Mouse (Mus musculus): Measurements from ENCODE around the gene Slc22a23. TPM values are rescaled to one million over a fixed set of nuclear protein-coding genes. Genes with fewer than 3 reads are reported as not detected.

Gene Slc22a23
- polyA plus RNA-seq, 1 experiment from 2014 or later: 3.6 TPM

- no peaks in the 10 kb centered on the region for H3K4me1 ChIP-seq (ENCODE audit: control insufficient read depth, insufficient read depth, low read length)
- ATAC-seq (ENCODE audit: insufficient read depth, low FRiP score): no peak
- H3K36me3 ChIP-seq (ENCODE audit: control insufficient read depth, insufficient read depth, low read length): no peaks in the 10 kb centered on the region
- H3K4me2 ChIP-seq (ENCODE audit: low read depth, low read length): no peak overlapping the region
- H3K4me3 ChIP-seq (replicated peaks; ENCODE audit: low read length): no peak overlapping the region
- no peak overlapping the region for H3K9ac ChIP-seq (ENCODE audit: low read length)
- 80% methylated on average over 6 of the region's 6 CpGs for WGBS
- no peak overlapping the region for H3K27ac ChIP-seq (ENCODE audit: low read length)
- no peaks in the 10 kb centered on the region for H3K9me3 ChIP-seq (replicated peaks; ENCODE audit: control insufficient read depth, low read length)
- H3K27me3 ChIP-seq (ENCODE audit: control insufficient read depth, insufficient read depth, low read length): no peaks in the 10 kb centered on the region
These were observed 63.6 kb downstream of the Slc22a23 start for GRCm38 (mm10) chr13:34281360-34281759.

GRCm38 (mm10) chr13:34278759-34279270 lies 66.2 kb downstream of the Slc22a23 start:
- H3K4me2 ChIP-seq (ENCODE audit: low read depth, low read length): no peak overlapping the region
- no peak; the same call in 1 of the 2 replicates for ATAC-seq (ENCODE audit: insufficient read depth, low FRiP score)
- WGBS: 70% methylated on average over 5 of the region's 5 CpGs
- H3K27ac ChIP-seq (ENCODE audit: low read length): no peak overlapping the region
- no peak overlapping the region for H3K9ac ChIP-seq (ENCODE audit: low read length)
- no peaks in the 10 kb centered on the region for H3K36me3 ChIP-seq (ENCODE audit: control insufficient read depth, insufficient read depth, low read length)
- H3K4me1 ChIP-seq (ENCODE audit: control insufficient read depth, insufficient read depth, low read length): no peaks in the 10 kb centered on the region; the same call in 1 of the 2 replicates
- no peak overlapping the region for H3K4me3 ChIP-seq (replicated peaks; ENCODE audit: low read length)
- no peaks in the 10 kb centered on the region for H3K9me3 ChIP-seq (replicated peaks; ENCODE audit: control insufficient read depth, low read length)
- no peaks in the 10 kb centered on the region for H3K27me3 ChIP-seq (ENCODE audit: control insufficient read depth, insufficient read depth, low read length)

GRCm38 (mm10) chr13:34278288-34278701 lies 66.7 kb downstream of the Slc22a23 start:
- no peaks in the 10 kb centered on the region; the same call in 1 of the 2 replicates for H3K4me1 ChIP-seq (ENCODE audit: control insufficient read depth, insufficient read depth, low read length)
- no peaks in the 10 kb centered on the region for H3K9me3 ChIP-seq (replicated peaks; ENCODE audit: control insufficient read depth, low read length)
- ATAC-seq (ENCODE audit: insufficient read depth, low FRiP score): no peak
- H3K4me3 ChIP-seq (replicated peaks; ENCODE audit: low read length): no peak overlapping the region
- H3K4me2 ChIP-seq (ENCODE audit: low read depth, low read length): no peak overlapping the region
- no peaks in the 10 kb centered on the region for H3K36me3 ChIP-seq (ENCODE audit: control insufficient read depth, insufficient read depth, low read length)
- H3K27me3 ChIP-seq (ENCODE audit: control insufficient read depth, insufficient read depth, low read length): no peaks in the 10 kb centered on the region
- 52% methylated on average over 6 of the region's 6 CpGs for WGBS
- no peak overlapping the region for H3K27ac ChIP-seq (ENCODE audit: low read length)
- H3K9ac ChIP-seq (ENCODE audit: low read length): no peak overlapping the region

- no peaks in the 10 kb centered on the region for H3K27me3 ChIP-seq (ENCODE audit: control insufficient read depth, insufficient read depth, low read length)
- H3K9me3 ChIP-seq (replicated peaks; ENCODE audit: control insufficient read depth, low read length): no peaks in the 10 kb centered on the region
- no peak for ATAC-seq (ENCODE audit: insufficient read depth, low FRiP score)
- WGBS: 73% methylated on average over 2 of the region's 2 CpGs
- no peak overlapping the region for H3K9ac ChIP-seq (ENCODE audit: low read length)
- no peak overlapping the region for H3K4me3 ChIP-seq (replicated peaks; ENCODE audit: low read length)
- no peaks in the 10 kb centered on the region for H3K36me3 ChIP-seq (ENCODE audit: control insufficient read depth, insufficient read depth, low read length)
- H3K4me1 ChIP-seq (ENCODE audit: control insufficient read depth, insufficient read depth, low read length): no peaks in the 10 kb centered on the region; the same call in 1 of the 2 replicates
- no peak overlapping the region for H3K27ac ChIP-seq (ENCODE audit: low read length)
- no peak overlapping the region for H3K4me2 ChIP-seq (ENCODE audit: low read depth, low read length)
These were observed 67.4 kb downstream of the Slc22a23 start for GRCm38 (mm10) chr13:34277611-34278010.

- no peaks in the 10 kb centered on the region; the same call in 1 of the 2 replicates for H3K4me1 ChIP-seq (ENCODE audit: control insufficient read depth, insufficient read depth, low read length)
- 71% methylated on average over 3 of the region's 3 CpGs for WGBS
- no peak overlapping the region for H3K9ac ChIP-seq (ENCODE audit: low read length)
- ATAC-seq (ENCODE audit: insufficient read depth, low FRiP score): no peak
- no peaks in the 10 kb centered on the region for H3K36me3 ChIP-seq (ENCODE audit: control insufficient read depth, insufficient read depth, low read length)
- no peaks in the 10 kb centered on the region for H3K9me3 ChIP-seq (replicated peaks; ENCODE audit: control insufficient read depth, low read length)
- no peak overlapping the region for H3K4me2 ChIP-seq (ENCODE audit: low read depth, low read length)
- H3K4me3 ChIP-seq (replicated peaks; ENCODE audit: low read length): no peak overlapping the region
- no peak overlapping the region for H3K27ac ChIP-seq (ENCODE audit: low read length)
- H3K27me3 ChIP-seq (ENCODE audit: control insufficient read depth, insufficient read depth, low read length): no peaks in the 10 kb centered on the region
These were observed 68.0 kb downstream of the Slc22a23 start for GRCm38 (mm10) chr13:34277001-34277400.

GRCm38 (mm10) chr13:34274890-34275289 lies 70.1 kb downstream of the Slc22a23 start:
- Histone ChIP-seq H3K27ac (ENCODE audit: low read length) (no peak overlapping the region), H3K4me2 (ENCODE audit: low read depth, low read length) (no peak overlapping the region), H3K4me3 (replicated peaks; ENCODE audit: low read length) (no peak overlapping the region), H3K9me3 (replicated peaks; ENCODE audit: control insufficient read depth, low read length) (no peaks in the 10 kb centered on the region), H3K36me3 (ENCODE audit: control insufficient read depth, insufficient read depth, low read length) (no peaks in the 10 kb centered on the region), H3K9ac (ENCODE audit: low read length) (no peak overlapping the region), H3K4me1 (ENCODE audit: control insufficient read depth, insufficient read depth, low read length) (no peaks in the 10 kb centered on the region; the same call in 1 of the 2 replicates), H3K27me3 (ENCODE audit: control insufficient read depth, insufficient read depth, low read length) (no peaks in the 10 kb centered on the region)
- 81% methylated on average over 1 of the region's 1 CpGs for WGBS
- no peak for ATAC-seq (ENCODE audit: insufficient read depth, low FRiP score)

- Histone ChIP-seq H3K4me3 (replicated peaks; ENCODE audit: low read length) (no peak overlapping the region), H3K4me1 (ENCODE audit: control insufficient read depth, insufficient read depth, low read length) (no peaks in the 10 kb centered on the region; the same call in 1 of the 2 replicates), H3K27ac (ENCODE audit: low read length) (no peak overlapping the region), H3K27me3 (ENCODE audit: control insufficient read depth, insufficient read depth, low read length) (no peaks in the 10 kb centered on the region), H3K36me3 (ENCODE audit: control insufficient read depth, insufficient read depth, low read length) (no peaks in the 10 kb centered on the region), H3K9ac (ENCODE audit: low read length) (no peak overlapping the region), H3K9me3 (replicated peaks; ENCODE audit: control insufficient read depth, low read length) (no peaks in the 10 kb centered on the region), H3K4me2 (ENCODE audit: low read depth, low read length) (no peak overlapping the region)
- 93% methylated on average over 2 of the region's 2 CpGs for WGBS
- no peak for ATAC-seq (ENCODE audit: insufficient read depth, low FRiP score)
These were observed 70.6 kb downstream of the Slc22a23 start for GRCm38 (mm10) chr13:34274417-34274816.

- H3K9me3 ChIP-seq (replicated peaks; ENCODE audit: control insufficient read depth, low read length): no peaks in the 10 kb centered on the region
- no peaks in the 10 kb centered on the region; the same call in 1 of the 2 replicates for H3K4me1 ChIP-seq (ENCODE audit: control insufficient read depth, insufficient read depth, low read length)
- no peak overlapping the region for H3K9ac ChIP-seq (ENCODE audit: low read length)
- H3K36me3 ChIP-seq (ENCODE audit: control insufficient read depth, insufficient read depth, low read length): no peaks in the 10 kb centered on the region
- no peak for ATAC-seq (ENCODE audit: insufficient read depth, low FRiP score)
- H3K4me3 ChIP-seq (replicated peaks; ENCODE audit: low read length): no peak overlapping the region
- H3K4me2 ChIP-seq (ENCODE audit: low read depth, low read length): no peak overlapping the region
- 35% methylated on average over 8 of the region's 8 CpGs for WGBS
- no peaks in the 10 kb centered on the region for H3K27me3 ChIP-seq (ENCODE audit: control insufficient read depth, insufficient read depth, low read length)
- H3K27ac ChIP-seq (ENCODE audit: low read length): no peak overlapping the region
These were observed 72.5 kb downstream of the Slc22a23 start for GRCm38 (mm10) chr13:34272275-34273054.

GRCm38 (mm10) chr13:34271665-34272064 lies 73.3 kb downstream of the Slc22a23 start:
- Histone ChIP-seq H3K9ac (ENCODE audit: low read length) (no peak overlapping the region), H3K4me3 (replicated peaks; ENCODE audit: low read length) (no peak overlapping the region), H3K27ac (ENCODE audit: low read length) (no peak overlapping the region), H3K36me3 (ENCODE audit: control insufficient read depth, insufficient read depth, low read length) (no peaks in the 10 kb centered on the region), H3K4me2 (ENCODE audit: low read depth, low read length) (no peak overlapping the region), H3K4me1 (ENCODE audit: control insufficient read depth, insufficient read depth, low read length) (no peaks in the 10 kb centered on the region; the same call in 1 of the 2 replicates), H3K9me3 (replicated peaks; ENCODE audit: control insufficient read depth, low read length) (no peaks in the 10 kb centered on the region), H3K27me3 (ENCODE audit: control insufficient read depth, insufficient read depth, low read length) (no peaks in the 10 kb centered on the region)
- 76% methylated on average over 2 of the region's 2 CpGs for WGBS
- ATAC-seq (ENCODE audit: insufficient read depth, low FRiP score): no peak

Data from stomach, embryonic 16.5 days (tissue).